Mouse (Mus musculus): ENCODE results near the gene Pitx1.

Gene Pitx1

DNA sequence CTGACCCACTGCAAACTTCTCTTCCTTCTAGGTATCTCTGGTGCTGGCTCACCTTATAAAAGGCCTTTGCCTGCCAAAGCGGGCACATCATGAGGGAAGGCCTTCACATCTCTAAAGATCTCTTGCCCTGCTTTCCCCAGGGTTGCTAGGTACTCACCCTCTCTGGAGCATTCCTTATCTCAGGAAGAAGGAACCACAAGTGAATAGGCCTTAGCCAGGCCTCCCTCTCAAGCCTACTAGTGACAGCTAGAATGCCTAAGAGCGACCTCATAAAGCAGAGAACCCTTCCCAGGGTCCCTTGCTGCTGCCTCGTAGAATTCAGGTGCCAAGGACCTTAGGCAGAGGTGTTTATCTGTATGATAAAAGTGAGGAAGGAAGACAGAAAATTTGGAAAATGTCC is 51.7 kb downstream of the Pitx1 start, which contains the start of gene Catsper3:
Gene Catsper3 (plus strand): TSS at position 301 of the 400 bp plus-strand sequence.
- DNase-seq (ENCODE audit: low spot score) = no peak

DNA sequence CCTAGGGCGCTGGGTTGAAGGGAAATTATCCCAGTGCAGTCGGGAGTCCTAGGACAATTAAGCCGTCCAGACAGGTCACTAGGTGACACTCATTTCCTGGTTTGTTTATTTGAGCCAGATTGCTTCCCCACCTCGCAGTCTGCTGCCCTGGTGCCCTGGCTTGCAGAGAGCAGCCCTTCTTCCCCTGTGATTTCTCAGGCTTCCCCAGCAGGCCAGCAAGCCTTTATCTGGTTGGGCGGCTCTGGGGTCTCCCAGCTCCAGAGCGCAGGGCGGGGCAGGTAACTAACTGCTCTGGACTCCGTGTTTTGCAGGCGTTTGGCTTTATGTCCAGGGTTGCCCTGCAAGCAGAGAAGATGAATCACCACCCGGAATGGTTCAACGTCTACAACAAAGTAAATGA is 60.9 kb downstream of the Pitx1 start:
- DNase-seq (ENCODE audit: low spot score) = no peak

All from ovary, adult 18-20 months (tissue).